Mouse (Mus musculus) lung, postnatal 0 days (tissue): ENCODE data around the gene Aifm2. TPM values are rescaled to one million over a fixed set of nuclear protein-coding genes. Genes with fewer than 3 reads are reported as not detected.
A peak's percentile ranks its signal among the peaks of the same experiment; 100 is the strongest.

Experiments used
- ATAC-seq: fragments of 200-750 bp; cut with Nextera tagmentation; 2 replicates; pipeline ENCODE4 v1.8.0; 2017; ENCODE audit warnings: moderate library complexity
- DNase-seq: peaks from one replicate; pipeline ENCODE4 v3.0.0-alpha.2; 2016; ENCODE audit warnings: low spot score
- H3K27ac ChIP-seq: fragments of 300-500 bp; sonication (generic); 2 replicates; pipeline ENCODE4 v1.5.1; 2014; ENCODE audit warnings: antibody characterized with exemption, mild to moderate bottlenecking, low read length, mixed read lengths
- H3K27me3 ChIP-seq: fragments of 300-500 bp; sonication (generic); replicated peaks from 2 replicates; pipeline ENCODE4 v1.6.1; 2014; ENCODE audit warnings: low read length, mixed read lengths; ENCODE audit not compliant: insufficient read depth
- H3K36me3 ChIP-seq: fragments of 300-500 bp; sonication (generic); 2 replicates; pipeline ENCODE4 v1.6.1; 2014; ENCODE audit warnings: low read length, mixed read lengths; ENCODE audit not compliant: insufficient read depth
- H3K4me1 ChIP-seq: fragments of 300-500 bp; sonication (generic); 2 replicates; pipeline ENCODE4 v1.6.1; 2014; ENCODE audit warnings: antibody characterized with exemption, low read depth, low read length, mixed read lengths; ENCODE audit not compliant: insufficient read depth
- H3K4me2 ChIP-seq: fragments of 300-500 bp; sonication (generic); replicated peaks from 2 replicates; pipeline ENCODE4 v1.6.1; 2014; ENCODE audit warnings: low read depth, mild to moderate bottlenecking, low read length, moderate library complexity, mixed read lengths
- H3K4me3 ChIP-seq: fragments of 300-500 bp; sonication (generic); 2 replicates; pipeline ENCODE4 v1.5.1; 2014; ENCODE audit warnings: low read depth, low read length
- H3K9ac ChIP-seq: fragments of 300-500 bp; sonication (generic); replicated peaks from 2 replicates; pipeline ENCODE4 v1.6.1; 2014; ENCODE audit warnings: low read depth, mild to moderate bottlenecking
- H3K9me3 ChIP-seq: fragments of 300-500 bp; sonication (generic); 2 replicates; pipeline ENCODE4 v1.6.1; 2016; ENCODE audit warnings: low read length, mixed read lengths
- CTCF ChIP-seq: IDR thresholded peaks from 2 replicates; pipeline ENCODE4 v1.5.1; 2016; ENCODE audit warnings: antibody characterized with exemption, mild to moderate bottlenecking
- EP300 ChIP-seq: IDR thresholded peaks from 2 replicates; pipeline ENCODE4 v1.6.1; 2016; ENCODE audit warnings: antibody characterized with exemption, mild to moderate bottlenecking, control low read depth
- WGBS: fragments of 180-500 bp; shearing (Covaris S2); extraction: QIAGEN DNeasy Blood & Tissue Kit; methylation state at CpG from one replicate; pipeline ENCODE4 v1.1.7; 2014; 5-methylcytosine and 5-hydroxymethylcytosine counted together
- polyA plus RNA-seq: library from polyadenylated mRNA; unstranded; fragments of >200 nt; fragmentation: Nextera tagmentation; extraction: Ambion mirVana; gene quantifications from 2 replicates; pipeline ENCODE4 v1.2.1, GENCODE M21; 2015

The Aifm2 gene
- polyA plus RNA-seq, 1 experiment from 2014 or later: 15.3 TPM

DNA sequence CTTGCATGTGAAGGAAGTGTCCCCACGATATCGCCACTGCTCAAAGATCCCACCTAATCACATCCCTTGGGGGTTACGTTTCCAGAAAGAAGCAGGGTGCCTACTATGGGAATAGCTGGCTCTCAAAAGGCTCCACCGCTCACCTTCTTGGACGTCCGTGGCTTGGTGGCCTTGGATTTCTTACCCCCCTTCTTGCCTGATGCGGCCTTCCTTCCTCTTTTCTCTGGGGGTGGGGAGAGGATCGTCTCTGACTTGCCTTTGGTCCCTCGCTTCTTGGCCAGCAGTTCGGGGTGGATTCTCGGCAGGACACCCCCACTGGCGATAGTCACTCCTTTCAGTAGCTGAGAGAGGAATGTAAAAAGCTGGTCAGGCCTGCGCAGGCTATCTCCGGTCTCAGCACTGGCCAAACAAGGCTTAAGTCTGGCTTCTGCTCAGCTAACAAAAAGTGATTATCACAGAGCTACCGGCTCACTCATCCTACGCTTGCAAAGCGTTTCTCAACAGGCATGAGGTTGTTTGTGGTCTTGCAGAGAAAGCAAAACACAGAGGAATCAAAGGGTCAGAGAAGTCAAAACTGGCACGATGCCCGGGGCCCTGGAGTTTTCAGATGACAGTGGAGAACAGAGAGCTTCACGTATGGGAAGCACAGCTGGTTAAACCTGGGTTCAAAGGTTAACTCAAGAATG lies 36.6 kb downstream of the Aifm2 start:
- H3K4me2 ChIP-seq: no peak overlapping the region
- peak; percentile 78 for DNase-seq
- no peak overlapping the region for H3K4me3 ChIP-seq
- H3K4me1 ChIP-seq: no peaks in the 10 kb centered on the region
- ATAC-seq: peak; percentile 76
- no peaks in the 10 kb centered on the region for H3K9me3 ChIP-seq
- 0 out of 2 replicates have a peak, but pooled peaks cover 11% of the 10 kb centered on the region for H3K36me3 ChIP-seq
- WGBS: 68% methylated on average over 20 of the region's 20 CpGs
- H3K27ac ChIP-seq: 0 out of 2 replicates have a peak overlapping the region, but pooled peaks have one; percentile 47
- H3K9ac ChIP-seq: no peak overlapping the region
- H3K27me3 ChIP-seq: no peaks in the 10 kb centered on the region
- no peak for TF ChIP-seq CTCF
- no peak for TF ChIP-seq EP300

DNA sequence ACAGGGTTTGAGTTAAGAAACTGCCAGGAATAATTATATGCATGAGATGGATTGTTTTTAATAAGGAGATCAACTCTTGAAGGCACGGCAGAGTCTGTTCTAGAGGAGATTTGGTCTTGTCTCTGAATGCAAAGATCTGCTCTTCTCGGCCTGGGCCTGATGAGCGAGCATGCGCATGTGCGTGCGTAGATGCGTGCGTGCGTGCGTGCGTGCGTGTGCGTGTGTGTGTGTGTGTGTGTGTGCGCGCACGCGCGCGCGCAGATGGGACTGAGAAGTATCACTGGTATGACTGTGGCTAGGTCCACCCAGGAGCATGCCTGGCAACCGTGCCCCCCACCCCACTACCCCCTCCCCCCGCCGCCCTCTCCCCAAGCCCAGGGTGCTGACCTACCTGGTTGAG lies 38.0 kb downstream of the Aifm2 start:
- TF ChIP-seq CTCF: no peak
- TF ChIP-seq EP300: no peak
- WGBS: 94% methylated on average over 23 of the region's 23 CpGs
- peaks cover 4% of the 10 kb centered on the region; the same call in 1 of the 2 replicates for H3K4me1 ChIP-seq
- no peak overlapping the region for H3K9ac ChIP-seq
- H3K9me3 ChIP-seq: no peaks in the 10 kb centered on the region
- no peak for ATAC-seq
- DNase-seq: no peak
- no peak overlapping the region for H3K27ac ChIP-seq
- H3K27me3 ChIP-seq: no peaks in the 10 kb centered on the region
- H3K4me2 ChIP-seq: no peak overlapping the region
- H3K36me3 ChIP-seq: 0 out of 2 replicates have a peak, but pooled peaks cover 10% of the 10 kb centered on the region
- H3K4me3 ChIP-seq: no peak overlapping the region

DNA sequence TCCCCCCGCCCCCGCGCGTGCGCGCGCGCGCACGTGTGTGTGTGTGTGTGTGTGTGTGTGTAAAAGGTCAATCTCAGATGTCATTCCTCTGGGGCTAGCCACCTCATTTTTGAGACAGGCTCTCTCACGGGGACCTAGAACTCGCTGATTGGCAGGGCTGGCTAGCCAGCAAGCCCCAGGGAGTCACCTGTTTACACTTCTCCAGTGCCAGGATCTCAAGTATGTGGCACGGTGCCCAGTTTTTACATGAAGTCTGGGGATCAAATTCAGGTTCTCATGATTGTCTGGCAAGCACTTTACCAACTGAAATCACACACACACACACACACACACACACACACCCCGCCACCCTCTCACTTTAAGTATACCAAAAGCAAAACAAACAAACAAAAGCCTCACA lies 42.0 kb downstream of the Aifm2 start:
- Histone ChIP-seq H3K4me2 (no peak overlapping the region), H3K9ac (no peak overlapping the region), H3K4me1 (peaks cover 4% of the 10 kb centered on the region), H3K9me3 (no peaks in the 10 kb centered on the region), H3K36me3 (no peaks in the 10 kb centered on the region), H3K4me3 (no peak overlapping the region), H3K27ac (no peak overlapping the region), H3K27me3 (no peaks in the 10 kb centered on the region)
- DNase-seq: peak; percentile 71
- peak; percentile 80 for ATAC-seq
- WGBS: 69% methylated on average over 14 of the region's 14 CpGs
- TF ChIP-seq EP300 (0 out of 2 replicates have a peak, but pooled peaks have one; percentile 19), CTCF (no peak)

DNA sequence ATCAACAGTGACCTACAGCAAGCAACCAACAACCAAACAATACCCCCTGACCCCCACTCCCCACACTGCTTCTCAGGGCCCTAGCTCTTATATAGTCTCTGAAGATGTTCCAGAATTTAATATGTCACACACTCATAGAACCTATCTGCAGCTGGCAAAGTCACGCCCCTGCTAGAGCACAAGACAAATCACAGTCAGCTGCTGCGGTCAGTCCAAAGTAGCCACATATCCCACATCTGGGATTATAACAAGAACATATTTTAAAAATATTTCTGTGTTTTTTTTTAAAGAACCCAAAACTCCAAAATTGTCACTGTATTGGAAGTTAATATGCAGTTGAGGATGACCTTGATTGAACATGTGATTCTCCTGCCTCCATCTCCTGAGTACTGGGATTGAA lies 43.8 kb downstream of the Aifm2 start:
- peak overlapping the region; percentile 62; the same call in 1 of the 2 replicates for H3K27ac ChIP-seq

DNA sequence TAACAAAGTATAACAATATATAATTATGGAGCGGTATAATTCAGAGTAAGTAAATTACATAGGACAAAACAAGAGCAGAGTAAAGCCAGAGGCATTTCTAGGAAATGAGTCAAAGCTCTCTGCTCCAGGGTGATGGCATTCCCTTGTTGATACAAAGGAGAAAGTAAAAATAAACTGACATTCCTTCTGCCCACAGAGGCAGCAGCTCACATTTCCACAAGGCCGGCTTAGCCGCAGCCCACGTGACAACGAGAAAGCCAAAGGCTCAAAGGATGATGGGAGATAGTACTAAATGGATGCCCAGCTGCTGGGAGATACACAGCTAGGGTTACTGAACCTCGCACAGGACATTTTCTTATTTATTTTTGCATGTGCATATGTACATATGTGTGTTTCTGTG lies 44.8 kb downstream of the Aifm2 start:
- no peak overlapping the region for H3K4me2 ChIP-seq

More for the DNA sequence above, 43.8 kb downstream of the Aifm2 start:
- Histone ChIP-seq H3K4me1 (peaks cover 4% of the 10 kb centered on the region), H3K4me2 (no peak overlapping the region), H3K36me3 (no peaks in the 10 kb centered on the region), H3K4me3 (no peak overlapping the region), H3K9ac (no peak overlapping the region), H3K9me3 (no peaks in the 10 kb centered on the region), H3K27me3 (no peaks in the 10 kb centered on the region)
- ATAC-seq: no peak
- TF ChIP-seq CTCF: no peak
- no peak for TF ChIP-seq EP300
- DNase-seq: no peak
- WGBS: 88% methylated on average over 2 of the region's 2 CpGs

DNA sequence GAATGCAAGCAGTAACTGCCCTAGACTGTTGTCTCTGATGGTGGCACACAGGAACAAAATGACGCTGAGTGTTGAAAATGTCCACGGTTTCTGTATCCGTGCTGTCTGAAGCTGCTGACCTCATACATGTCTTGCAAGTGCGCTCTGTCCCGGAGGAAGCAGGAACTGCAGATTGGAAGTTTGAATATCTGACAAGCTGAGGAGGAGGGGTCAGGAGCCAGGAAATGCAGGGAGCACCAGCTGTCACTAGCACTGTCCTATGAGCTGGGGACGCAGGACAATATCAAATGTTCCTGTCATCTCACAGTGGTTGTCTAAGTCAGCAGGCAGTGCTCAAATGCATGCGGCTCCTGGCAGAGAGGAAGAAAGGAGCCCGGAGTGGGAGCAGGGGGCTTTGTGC lies 49.6 kb downstream of the Aifm2 start:
- H3K4me3 ChIP-seq: no peak overlapping the region
- H3K9ac ChIP-seq: no peak overlapping the region
- ATAC-seq (peak; percentile 77), DNase-seq (peak; percentile 72)
- H3K27me3 ChIP-seq: no peaks in the 10 kb centered on the region
- H3K27ac ChIP-seq: no peak overlapping the region
- no peak overlapping the region for H3K4me2 ChIP-seq
- H3K4me1 ChIP-seq: 0 out of 2 replicates have a peak, but pooled peaks cover 4% of the 10 kb centered on the region
- TF ChIP-seq EP300 (no peak), CTCF (peak; percentile 53)
- no peaks in the 10 kb centered on the region for H3K9me3 ChIP-seq
- 51% methylated on average over 8 of the region's 8 CpGs for WGBS
- no peaks in the 10 kb centered on the region for H3K36me3 ChIP-seq

More for the DNA sequence above, 44.8 kb downstream of the Aifm2 start:
- DNase-seq: peak; percentile 89
- ATAC-seq: peak; percentile 64
- TF ChIP-seq CTCF (peak; percentile 10; the same call in 1 of the 2 replicates), EP300 (peak; percentile 65)
- WGBS: 25% methylated on average over 6 of the region's 6 CpGs
- peak overlapping the region; percentile 62 for H3K27ac ChIP-seq
- H3K9me3 ChIP-seq: no peaks in the 10 kb centered on the region
- H3K9ac ChIP-seq: no peak overlapping the region
- H3K36me3 ChIP-seq: no peaks in the 10 kb centered on the region
- no peaks in the 10 kb centered on the region for H3K27me3 ChIP-seq
- H3K4me3 ChIP-seq: no peak overlapping the region
- H3K4me1 ChIP-seq: peaks cover 4% of the 10 kb centered on the region
